Mouse (Mus musculus) B cell, adult 67 days (primary cell): ENCODE data around the gene Bcl2l11. TPM values are rescaled to one million over a fixed set of nuclear protein-coding genes. Genes with fewer than 3 reads are reported as not detected.

Experiments
- total RNA-seq, 2 experiments: library from RNA; stranded (reverse); gene quantifications; 4 replicates each; pipeline ENCODE4 v1.2.4; 2023

The Bcl2l11 gene
- 100 to 1,000 TPM; 111 to 153 TPM for total RNA-seq

DNA sequence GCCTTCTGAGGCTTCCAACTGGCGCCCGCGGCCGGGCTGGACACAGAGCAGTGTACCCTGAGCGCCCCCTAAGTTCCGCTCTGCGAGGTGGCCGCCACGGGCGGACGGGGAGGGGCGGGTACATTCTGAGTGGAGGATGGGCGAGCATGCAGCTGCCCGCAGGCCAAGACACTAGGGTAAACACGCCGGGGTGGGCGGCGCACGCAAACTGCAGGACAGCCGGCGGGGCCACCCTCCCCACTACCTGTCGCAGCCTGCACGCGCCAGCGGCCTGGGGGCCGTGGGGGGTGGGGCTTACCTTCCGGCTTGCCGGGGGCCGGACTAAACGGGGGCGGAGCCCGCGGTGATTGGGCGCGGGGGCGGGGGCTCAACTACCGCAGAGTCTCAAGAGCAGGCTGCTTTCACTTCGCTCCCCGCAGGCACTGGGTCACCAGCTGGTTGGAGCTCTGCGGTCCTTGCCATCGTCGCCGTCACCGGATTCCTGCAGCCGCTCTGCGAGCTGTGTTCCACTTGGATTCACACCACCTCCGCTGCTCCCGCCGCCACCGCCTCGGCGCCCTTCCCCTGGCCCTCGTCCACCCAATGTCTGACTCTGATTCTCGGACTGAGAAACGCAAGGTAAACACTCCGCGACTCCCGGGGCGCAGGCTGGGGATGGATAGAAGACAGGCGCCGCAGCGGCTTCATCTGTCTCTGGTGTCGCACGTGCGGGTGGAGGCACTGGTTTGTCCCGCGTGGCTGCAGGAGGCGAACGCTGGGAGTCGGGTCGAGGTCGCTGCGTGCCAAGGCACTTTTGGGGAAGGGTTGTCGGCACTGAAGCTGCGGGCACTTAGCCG lies at the start of gene Bcl2l11:
Gene Bcl2l11 (plus strand): TSS at position 404 of the 836 bp plus-strand sequence.

